Mouse (Mus musculus): ENCODE results near the gene Mark2. TPM values are rescaled to one million over a fixed set of nuclear protein-coding genes. Genes with fewer than 3 reads are reported as not detected.

Mark2 gene
- polyA plus RNA-seq, 1 experiment from 2014 or later = 47.4 TPM

GRCm38 (mm10) chr19:7278200-7278906 lies 63.3 kb downstream of the Mark2 start:
- H3K27ac ChIP-seq (ENCODE audit: low read depth, low read length) = peak overlapping the region; percentile 55; the same call in 1 of the 2 replicates
- 89% methylated on average over 6 of the region's 6 CpGs for WGBS
- no peak overlapping the region for H3K4me2 ChIP-seq (replicated peaks; ENCODE audit: low read depth, low read length)
- H3K4me1 ChIP-seq (replicated peaks; ENCODE audit: control insufficient read depth, insufficient read depth, low read length) = peaks cover 17% of the 10 kb centered on the region
- H3K9ac ChIP-seq (ENCODE audit: low read depth, low read length) = no peak overlapping the region
- H3K4me3 ChIP-seq (ENCODE audit: low read depth, low read length) = no peak overlapping the region
- H3K9me3 ChIP-seq (ENCODE audit: control insufficient read depth, low read length) = no peaks in the 10 kb centered on the region
- ATAC-seq (ENCODE audit: low FRiP score) = no peak
- no peaks in the 10 kb centered on the region for H3K27me3 ChIP-seq (ENCODE audit: control insufficient read depth, insufficient read depth, low read length)
- H3K36me3 ChIP-seq (ENCODE audit: control insufficient read depth, insufficient read depth, low read length) = peaks cover 26% of the 10 kb centered on the region
- no peak for DNase-seq (ENCODE audit: low spot score)

GRCm38 (mm10) chr19:7276796-7277195 lies 64.9 kb downstream of the Mark2 start:
- Histone ChIP-seq H3K4me2 (replicated peaks; ENCODE audit: low read depth, low read length) (no peak overlapping the region), H3K9ac (ENCODE audit: low read depth, low read length) (no peak overlapping the region), H3K27ac (ENCODE audit: low read depth, low read length) (peak overlapping the region; percentile 83; the same call in 1 of the 2 replicates), H3K4me3 (ENCODE audit: low read depth, low read length) (no peak overlapping the region), H3K27me3 (ENCODE audit: control insufficient read depth, insufficient read depth, low read length) (no peaks in the 10 kb centered on the region), H3K9me3 (ENCODE audit: control insufficient read depth, low read length) (no peaks in the 10 kb centered on the region), H3K4me1 (replicated peaks; ENCODE audit: control insufficient read depth, insufficient read depth, low read length) (peaks cover 17% of the 10 kb centered on the region), H3K36me3 (ENCODE audit: control insufficient read depth, insufficient read depth, low read length) (peaks cover 24% of the 10 kb centered on the region)
- DNase-seq (ENCODE audit: low spot score) (peak; percentile 38), ATAC-seq (ENCODE audit: low FRiP score) (0 out of 2 replicates have a peak, but pooled peaks have one; percentile 17)
- 72% methylated on average over 7 of the region's 7 CpGs for WGBS

GRCm38 (mm10) chr19:7276053-7276659 lies 65.5 kb downstream of the Mark2 start:
- ATAC-seq (ENCODE audit: low FRiP score) (peak; percentile 34), DNase-seq (ENCODE audit: low spot score) (peak; percentile 36)
- peak overlapping the region; percentile 83 for H3K27ac ChIP-seq (ENCODE audit: low read depth, low read length)
- 35% methylated on average over 6 of the region's 7 CpGs for WGBS
- H3K4me1 ChIP-seq (replicated peaks; ENCODE audit: control insufficient read depth, insufficient read depth, low read length) = peaks cover 20% of the 10 kb centered on the region
- H3K4me2 ChIP-seq (replicated peaks; ENCODE audit: low read depth, low read length) = no peak overlapping the region
- H3K36me3 ChIP-seq (ENCODE audit: control insufficient read depth, insufficient read depth, low read length) = peaks cover 27% of the 10 kb centered on the region
- no peaks in the 10 kb centered on the region for H3K27me3 ChIP-seq (ENCODE audit: control insufficient read depth, insufficient read depth, low read length)
- no peak overlapping the region for H3K4me3 ChIP-seq (ENCODE audit: low read depth, low read length)
- H3K9me3 ChIP-seq (ENCODE audit: control insufficient read depth, low read length) = no peaks in the 10 kb centered on the region
- H3K9ac ChIP-seq (ENCODE audit: low read depth, low read length) = 0 out of 2 replicates have a peak overlapping the region, but pooled peaks have one; percentile 32

GRCm38 (mm10) chr19:7275131-7275789 lies 66.4 kb downstream of the Mark2 start:
- Histone ChIP-seq H3K36me3 (ENCODE audit: control insufficient read depth, insufficient read depth, low read length) (peaks cover 29% of the 10 kb centered on the region), H3K4me1 (replicated peaks; ENCODE audit: control insufficient read depth, insufficient read depth, low read length) (peaks cover 22% of the 10 kb centered on the region), H3K4me2 (replicated peaks; ENCODE audit: low read depth, low read length) (0 out of 2 replicates have a peak overlapping the region, but pooled peaks have one; percentile 2), H3K9me3 (ENCODE audit: control insufficient read depth, low read length) (no peaks in the 10 kb centered on the region), H3K27me3 (ENCODE audit: control insufficient read depth, insufficient read depth, low read length) (no peaks in the 10 kb centered on the region), H3K4me3 (ENCODE audit: low read depth, low read length) (no peak overlapping the region), H3K9ac (ENCODE audit: low read depth, low read length) (no peak overlapping the region), H3K27ac (ENCODE audit: low read depth, low read length) (peak overlapping the region; percentile 83)
- WGBS = 56% methylated on average over 7 of the region's 7 CpGs
- ATAC-seq (ENCODE audit: low FRiP score) (no peak), DNase-seq (ENCODE audit: low spot score) (no peak)

- WGBS = 84% methylated on average over 13 of the region's 13 CpGs
- DNase-seq (ENCODE audit: low spot score) (no peak), ATAC-seq (ENCODE audit: low FRiP score) (no peak)
- H3K27ac ChIP-seq (ENCODE audit: low read depth, low read length) = peak overlapping the region; percentile 65; the same call in 1 of the 2 replicates
- H3K36me3 ChIP-seq (ENCODE audit: control insufficient read depth, insufficient read depth, low read length) = peaks cover 29% of the 10 kb centered on the region
- H3K9me3 ChIP-seq (ENCODE audit: control insufficient read depth, low read length) = no peaks in the 10 kb centered on the region
- H3K27me3 ChIP-seq (ENCODE audit: control insufficient read depth, insufficient read depth, low read length) = no peaks in the 10 kb centered on the region
- H3K4me2 ChIP-seq (replicated peaks; ENCODE audit: low read depth, low read length) = no peak overlapping the region
- H3K4me1 ChIP-seq (replicated peaks; ENCODE audit: control insufficient read depth, insufficient read depth, low read length) = peaks cover 25% of the 10 kb centered on the region
- no peak overlapping the region for H3K9ac ChIP-seq (ENCODE audit: low read depth, low read length)
- H3K4me3 ChIP-seq (ENCODE audit: low read depth, low read length) = no peak overlapping the region
Measured at GRCm38 (mm10) chr19:7274326-7274990, 67.2 kb downstream of the Mark2 start.

- H3K4me1 ChIP-seq (replicated peaks; ENCODE audit: control insufficient read depth, insufficient read depth, low read length) = peaks cover 25% of the 10 kb centered on the region
- DNase-seq (ENCODE audit: low spot score) = peak; percentile 16
Measured at GRCm38 (mm10) chr19:7273486-7273885, 68.2 kb downstream of the Mark2 start.

GRCm38 (mm10) chr19:7269290-7270044 lies 72.2 kb downstream of the Mark2 start:
- H3K4me1 ChIP-seq (replicated peaks; ENCODE audit: control insufficient read depth, insufficient read depth, low read length) = peaks cover 41% of the 10 kb centered on the region
- WGBS = 5% methylated on average over 11 of the region's 11 CpGs
- DNase-seq (ENCODE audit: low spot score) = peak; percentile 46
- peak overlapping the region; percentile 100 for H3K27ac ChIP-seq (ENCODE audit: low read depth, low read length)
- H3K9me3 ChIP-seq (ENCODE audit: control insufficient read depth, low read length) = no peaks in the 10 kb centered on the region
- no peaks in the 10 kb centered on the region for H3K27me3 ChIP-seq (ENCODE audit: control insufficient read depth, insufficient read depth, low read length)
- H3K36me3 ChIP-seq (ENCODE audit: control insufficient read depth, insufficient read depth, low read length) = peaks cover 26% of the 10 kb centered on the region
- no peak for ATAC-seq (ENCODE audit: low FRiP score)
- H3K9ac ChIP-seq (ENCODE audit: low read depth, low read length) = peak overlapping the region; percentile 99
- peak overlapping the region; percentile 99 for H3K4me3 ChIP-seq (ENCODE audit: low read depth, low read length)
- H3K4me2 ChIP-seq (replicated peaks; ENCODE audit: low read depth, low read length) = peak overlapping the region; percentile 85

More at GRCm38 (mm10) chr19:7273486-7273885, 68.2 kb downstream of the Mark2 start:
- no peak overlapping the region for H3K4me2 ChIP-seq (replicated peaks; ENCODE audit: low read depth, low read length)
- no peaks in the 10 kb centered on the region for H3K9me3 ChIP-seq (ENCODE audit: control insufficient read depth, low read length)
- 93% methylated on average over 4 of the region's 4 CpGs for WGBS
- no peak overlapping the region for H3K9ac ChIP-seq (ENCODE audit: low read depth, low read length)
- H3K4me3 ChIP-seq (ENCODE audit: low read depth, low read length) = no peak overlapping the region
- peaks cover 29% of the 10 kb centered on the region for H3K36me3 ChIP-seq (ENCODE audit: control insufficient read depth, insufficient read depth, low read length)
- no peak overlapping the region for H3K27ac ChIP-seq (ENCODE audit: low read depth, low read length)
- no peak for ATAC-seq (ENCODE audit: low FRiP score)
- H3K27me3 ChIP-seq (ENCODE audit: control insufficient read depth, insufficient read depth, low read length) = no peaks in the 10 kb centered on the region

- peaks cover 20% of the 10 kb centered on the region for H3K36me3 ChIP-seq (ENCODE audit: control insufficient read depth, insufficient read depth, low read length)
- H3K4me1 ChIP-seq (replicated peaks; ENCODE audit: control insufficient read depth, insufficient read depth, low read length) = peaks cover 39% of the 10 kb centered on the region
- H3K27me3 ChIP-seq (ENCODE audit: control insufficient read depth, insufficient read depth, low read length) = no peaks in the 10 kb centered on the region
- H3K4me3 ChIP-seq (ENCODE audit: low read depth, low read length) = peak overlapping the region; percentile 99
- 0% methylated on average over 30 of the region's 30 CpGs for WGBS
- DNase-seq (ENCODE audit: low spot score) (peak; percentile 94), ATAC-seq (ENCODE audit: low FRiP score) (peak; percentile 16; the same call in 1 of the 2 replicates)
- H3K9me3 ChIP-seq (ENCODE audit: control insufficient read depth, low read length) = no peaks in the 10 kb centered on the region
- peak overlapping the region; percentile 99 for H3K9ac ChIP-seq (ENCODE audit: low read depth, low read length)
- H3K27ac ChIP-seq (ENCODE audit: low read depth, low read length) = peak overlapping the region; percentile 100
- peak overlapping the region; percentile 85 for H3K4me2 ChIP-seq (replicated peaks; ENCODE audit: low read depth, low read length)
Measured at GRCm38 (mm10) chr19:7268722-7269090, 73.0 kb downstream of the Mark2 start.
